Mouse (Mus musculus): ENCODE results near the gene Igfbp4.

Gene Igfbp4

DNA sequence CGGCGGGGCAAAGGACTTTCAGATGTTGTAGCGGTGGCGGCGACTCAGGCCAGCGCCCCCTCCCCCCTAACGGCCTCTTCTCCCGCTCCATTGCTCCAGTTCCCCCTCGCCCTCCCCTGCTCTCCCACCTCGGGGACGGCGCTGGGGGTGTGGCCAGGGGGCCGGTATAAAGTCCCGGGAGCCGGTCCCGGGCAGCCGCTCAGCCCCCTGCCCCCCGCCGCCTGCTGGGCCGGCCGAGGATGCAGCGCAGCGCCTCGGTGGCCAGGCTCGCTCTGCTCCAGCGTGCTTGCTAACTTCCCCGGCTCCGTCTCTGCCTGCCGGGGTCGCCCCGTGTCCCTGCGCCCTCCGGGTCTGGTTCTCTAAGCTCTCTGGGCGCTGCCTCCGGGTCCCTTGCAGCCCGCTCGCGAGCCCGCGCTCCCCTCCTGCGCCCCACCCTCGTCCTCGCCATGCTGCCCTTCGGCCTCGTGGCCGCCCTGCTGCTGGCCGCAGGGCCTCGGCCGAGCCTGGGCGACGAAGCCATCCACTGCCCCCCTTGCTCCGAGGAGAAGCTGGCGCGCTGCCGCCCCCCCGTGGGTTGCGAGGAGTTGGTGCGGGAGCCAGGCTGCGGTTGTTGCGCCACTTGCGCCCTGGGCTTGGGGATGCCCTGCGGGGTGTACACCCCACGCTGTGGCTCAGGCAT is at the start of gene Igfbp4:
TSS of gene Igfbp4 (plus strand) at position 194 of the 679 bp plus-strand sequence.
- peak; percentile 42 for DNase-seq (ENCODE audit: low read depth, low spot score)

DNA sequence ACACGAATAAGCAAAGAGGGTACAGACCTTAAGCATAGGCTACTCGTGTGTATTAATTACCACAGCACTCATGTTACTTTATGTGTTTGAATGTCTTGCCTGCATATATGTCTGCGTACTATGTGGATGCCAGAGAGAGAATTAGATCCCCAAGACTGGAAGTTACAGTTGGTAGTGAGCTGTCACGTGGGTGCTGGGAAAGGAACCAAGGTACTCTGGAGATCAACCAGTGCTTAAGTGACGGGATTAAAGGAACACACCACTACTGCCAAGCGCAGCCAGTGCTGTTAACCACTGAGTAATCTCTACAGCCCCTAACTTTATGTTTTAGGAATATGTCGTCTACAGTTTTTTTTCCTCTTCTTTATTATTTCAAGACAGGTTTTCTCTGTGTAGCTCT is 45.1 kb upstream of the Igfbp4 start:
- DNase-seq (ENCODE audit: low read depth, low spot score): no peak

- no peak for DNase-seq (ENCODE audit: low read depth, low spot score)
Measured at GRCm38 (mm10) chr11:98997659-98998058, 43.4 kb upstream of the Igfbp4 start.

DNA sequence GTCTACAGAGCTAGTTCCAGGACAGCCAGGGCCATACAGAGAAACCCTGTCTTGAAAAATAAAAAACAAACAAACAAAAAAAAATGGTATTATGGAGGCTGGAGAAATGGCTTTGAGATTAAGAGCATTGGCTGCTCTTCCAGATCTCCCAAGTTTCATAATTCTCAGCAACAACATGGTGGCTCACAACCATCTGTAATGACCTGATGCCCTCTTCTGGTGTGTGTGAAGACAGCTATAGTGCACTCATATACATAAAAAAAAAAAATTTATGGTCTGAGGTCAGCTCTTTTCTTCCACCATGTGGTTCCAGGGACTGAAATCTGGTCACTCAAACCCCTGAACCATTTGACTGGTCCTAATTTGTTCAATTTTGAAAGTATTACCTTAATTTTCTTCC is 42.3 kb upstream of the Igfbp4 start:
- DNase-seq (ENCODE audit: low read depth, low spot score): no peak

DNA sequence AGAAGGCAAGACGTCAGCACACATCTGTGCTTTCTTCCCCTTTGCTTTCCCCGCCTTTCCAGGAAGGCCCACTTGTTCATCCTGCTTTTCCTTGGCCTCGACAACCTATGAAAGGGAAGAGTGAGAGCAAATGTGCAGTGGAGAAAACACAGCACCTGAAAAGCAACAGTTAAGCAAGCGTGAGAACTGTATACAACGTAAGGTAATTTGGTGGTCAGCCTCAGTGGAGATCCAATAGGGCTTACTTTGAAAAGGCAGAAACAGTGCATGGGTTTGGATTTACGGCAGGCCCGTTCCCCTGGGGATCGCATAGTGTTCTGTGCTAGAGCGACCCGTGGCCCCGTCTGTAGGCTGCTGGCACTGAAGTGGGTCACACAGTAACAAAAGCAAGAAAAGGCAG is 41.8 kb upstream of the Igfbp4 start:
- no peak for DNase-seq (ENCODE audit: low read depth, low spot score)

DNA sequence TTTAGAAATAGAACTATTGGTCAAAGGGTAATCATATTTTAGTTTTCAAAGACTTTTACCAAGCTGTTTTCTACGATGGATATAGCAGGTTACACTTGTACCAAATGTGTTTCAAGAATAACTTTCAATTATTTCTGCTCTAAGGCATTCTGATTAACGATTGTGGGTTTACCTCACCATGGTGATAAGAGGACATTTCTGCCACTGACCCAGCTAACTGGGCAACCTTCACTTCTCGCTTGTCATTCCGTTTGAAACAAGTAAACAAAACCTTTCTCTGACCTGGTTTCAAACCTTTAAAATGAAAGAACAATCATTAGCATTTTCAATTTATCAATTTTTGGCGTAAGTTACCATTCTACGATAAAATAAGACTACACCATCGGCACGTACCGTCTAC is 34.3 kb upstream of the Igfbp4 start:
- no peak for DNase-seq (ENCODE audit: low read depth, low spot score)

- no peak for DNase-seq (ENCODE audit: low read depth, low spot score)
Measured at GRCm38 (mm10) chr11:99010124-99010523, 30.9 kb upstream of the Igfbp4 start.

DNA sequence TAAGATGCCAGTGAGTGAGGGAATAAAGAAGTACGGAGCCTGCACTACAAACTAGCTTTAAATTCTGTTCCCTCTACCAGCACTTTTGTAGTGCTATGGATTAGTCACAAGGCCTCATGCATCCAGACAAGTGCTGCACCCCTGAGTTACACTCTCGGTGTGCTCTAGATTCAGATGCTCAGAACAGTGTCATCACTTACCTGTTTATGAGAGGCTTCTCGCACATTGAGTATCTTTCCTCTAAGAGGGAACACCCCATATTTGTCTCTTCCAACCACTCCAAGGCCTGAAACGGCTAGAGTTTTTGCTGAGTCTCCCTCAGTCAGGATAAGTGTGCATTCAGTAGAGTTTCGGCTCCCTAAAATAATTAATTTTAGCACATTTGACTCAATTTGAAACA is 30.3 kb upstream of the Igfbp4 start:
- no peak for DNase-seq (ENCODE audit: low read depth, low spot score)

GRCm38 (mm10) chr11:99013856-99014255 is 27.2 kb upstream of the Igfbp4 start:
- DNase-seq (ENCODE audit: low read depth, low spot score): no peak

DNA sequence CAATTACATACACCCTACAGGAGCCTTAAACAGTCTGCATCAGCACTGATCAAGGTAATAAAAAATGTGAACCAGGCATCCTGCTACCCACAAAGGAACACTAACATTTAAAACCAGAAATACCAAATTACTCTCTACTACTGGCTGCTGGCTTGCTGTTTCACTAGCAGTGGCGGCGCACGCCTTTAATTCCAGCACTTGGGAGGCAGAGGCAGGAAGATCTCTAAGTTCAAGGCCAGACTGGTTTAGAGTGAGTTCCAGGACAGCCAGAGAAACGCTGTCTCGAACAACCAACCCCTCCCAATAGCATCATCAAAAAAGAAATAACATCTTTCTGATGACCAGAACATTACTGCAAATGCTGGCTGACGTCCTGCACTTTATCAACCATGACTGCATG is 21.2 kb upstream of the Igfbp4 start:
- DNase-seq (ENCODE audit: low read depth, low spot score): no peak

GRCm38 (mm10) chr11:99022384-99022933 is 18.6 kb upstream of the Igfbp4 start:
- DNase-seq (ENCODE audit: low read depth, low spot score): no peak

GRCm38 (mm10) chr11:99023094-99023493 is 17.9 kb upstream of the Igfbp4 start:
- DNase-seq (ENCODE audit: low read depth, low spot score): no peak

- peak; percentile 98 for DNase-seq (ENCODE audit: low read depth, low spot score)
Measured at GRCm38 (mm10) chr11:99023500-99024467, 17.3 kb upstream of the Igfbp4 start, which contains the start of gene Top2a. TSS of gene Top2a (minus strand) at chr11:99024189.

DNA sequence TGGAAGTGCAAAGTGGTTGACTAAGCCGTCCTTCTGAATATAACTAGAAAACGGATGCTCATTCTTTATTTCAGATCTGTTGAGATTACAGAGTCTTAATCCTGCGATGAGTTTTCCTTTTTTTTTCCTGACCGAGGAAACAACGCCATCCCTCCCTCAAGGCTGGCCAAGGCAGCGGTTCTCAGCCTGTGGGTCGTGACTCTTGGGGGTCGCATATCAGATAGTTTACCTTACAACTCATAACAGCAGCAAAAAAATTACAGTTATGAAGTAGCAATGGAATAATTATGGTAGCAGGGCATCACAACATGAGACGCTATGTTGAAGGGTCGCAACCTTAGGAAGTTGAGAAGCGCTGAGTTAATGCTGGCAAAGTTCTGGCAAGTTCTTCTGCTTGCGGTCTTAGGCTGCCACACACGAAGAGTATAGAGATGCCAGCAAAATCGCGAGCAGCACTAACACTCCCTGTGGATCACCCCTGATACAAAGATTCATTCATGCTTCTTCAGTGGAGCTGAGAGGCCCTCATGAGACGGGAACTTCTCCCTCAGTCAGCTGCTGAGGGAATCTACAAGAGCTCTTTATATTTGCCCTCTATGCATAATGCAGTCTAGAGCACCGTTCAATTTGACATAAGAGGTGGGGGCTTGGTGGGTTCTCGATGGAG is 16.4 kb upstream of the Igfbp4 start:
- no peak for DNase-seq (ENCODE audit: low read depth, low spot score)

DNA sequence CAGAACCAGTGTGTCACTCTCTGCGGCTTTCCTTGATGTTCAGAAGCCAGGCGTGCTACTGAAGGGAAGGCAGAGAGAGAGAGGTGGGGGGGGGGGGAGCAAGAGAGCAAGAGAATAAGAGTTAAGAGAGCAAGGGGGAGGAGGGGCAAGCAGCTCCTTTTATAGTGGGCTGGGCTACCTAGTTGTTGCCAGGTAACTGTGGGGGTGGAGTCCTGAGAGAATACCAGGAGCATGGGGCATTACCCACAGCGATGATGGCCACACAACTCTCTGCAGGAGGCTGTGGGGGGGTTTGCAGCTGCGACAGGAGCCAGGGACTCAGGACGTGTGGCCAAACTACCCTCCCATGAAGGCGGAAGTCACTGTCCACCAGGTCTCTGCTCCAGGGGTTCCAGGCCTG is 15.2 kb upstream of the Igfbp4 start:
- DNase-seq (ENCODE audit: low read depth, low spot score): no peak

GRCm38 (mm10) chr11:99026899-99027440 is 14.1 kb upstream of the Igfbp4 start:
- no peak for DNase-seq (ENCODE audit: low read depth, low spot score)

GRCm38 (mm10) chr11:99035350-99035749 is 5.7 kb upstream of the Igfbp4 start:
- peak; percentile 20 for DNase-seq (ENCODE audit: low read depth, low spot score)

GRCm38 (mm10) chr11:99036254-99036653 is 4.8 kb upstream of the Igfbp4 start:
- no peak for DNase-seq (ENCODE audit: low read depth, low spot score)

GRCm38 (mm10) chr11:99039782-99040181 is 1.3 kb upstream of the Igfbp4 start:
- DNase-seq (ENCODE audit: low read depth, low spot score): peak; percentile 87

- DNase-seq (ENCODE audit: low read depth, low spot score): peak; percentile 62
Measured at GRCm38 (mm10) chr11:99040346-99040974, 584 bp upstream of the Igfbp4 start.

Data from brain, adult 2 months (tissue).